Mouse (Mus musculus) C2C12 (cell line): Measurements from ENCODE around the gene Mgmt.

Experiments
- CTCF ChIP-seq: IDR thresholded peaks from one replicate; pipeline ENCODE4 v1.5.1; 2011; ENCODE audit not compliant: control insufficient read depth, insufficient read depth, insufficient read length
- MYOD1 ChIP-seq: IDR thresholded peaks from one replicate; pipeline ENCODE4 v1.6.1; 2011; ENCODE audit warnings: low read depth; ENCODE audit not compliant: control insufficient read depth, insufficient read length
- MYOG ChIP-seq: IDR thresholded peaks from one replicate; pipeline ENCODE4 v1.6.1; 2011; ENCODE audit not compliant: control insufficient read depth, insufficient read length; ENCODE audit errors: extremely low read depth
- USF1 ChIP-seq: IDR thresholded peaks from one replicate; pipeline ENCODE4 v1.6.1; 2011; ENCODE audit warnings: low read depth, mild to moderate bottlenecking, control low read depth, moderate library complexity

- no peak for TF ChIP-seq CTCF
- no peak for TF ChIP-seq USF1
- no peak for TF ChIP-seq MYOG
- no peak for TF ChIP-seq MYOD1
Observed at GRCm38 (mm10) chr7:137140321-137140720, 245.9 kb downstream of the Mgmt start.
